Mouse (Mus musculus) urinary bladder, adult 18-20 months (tissue): ENCODE results near the gene Trappc5.
A peak's percentile ranks its signal among the peaks of the same experiment; 100 is the strongest.

ENCODE experiments used
- DNase-seq, 2 experiments: peaks; one replicate each; pipeline ENCODE4 v3.0.0; 2022; ENCODE audit warnings: low spot score in 2 of 2, mixed read lengths in 2 of 2

Gene Trappc5

DNA sequence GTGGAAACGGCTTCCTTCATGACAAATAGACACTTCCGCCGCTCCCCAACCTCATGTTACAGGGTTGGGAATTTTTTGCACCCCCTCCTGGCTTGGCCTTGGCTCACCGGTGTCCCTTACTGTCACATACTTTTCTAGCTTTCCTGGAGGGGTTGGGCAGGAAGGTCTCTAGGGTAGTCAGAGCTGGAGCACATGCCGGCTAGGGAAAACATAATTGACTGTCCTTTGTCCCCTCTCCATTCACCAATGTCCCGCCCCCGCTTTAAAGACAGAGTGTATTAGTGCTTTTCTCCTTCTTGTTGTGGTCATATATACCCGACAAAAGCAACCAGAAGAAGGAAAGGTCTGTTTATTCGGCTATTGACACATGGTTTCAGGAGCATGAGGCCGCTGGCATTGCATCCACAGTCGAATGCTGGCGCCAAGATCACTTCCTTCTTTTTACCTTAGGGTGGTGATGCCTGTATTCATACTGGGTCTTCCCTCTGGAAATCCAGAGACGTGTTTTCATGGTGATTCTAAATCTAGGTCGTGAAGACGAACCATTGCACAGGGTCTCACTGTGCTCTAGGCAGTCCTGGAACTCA lies 987 bp downstream of the Trappc5 start:
- DNase-seq, result no peak

DNA sequence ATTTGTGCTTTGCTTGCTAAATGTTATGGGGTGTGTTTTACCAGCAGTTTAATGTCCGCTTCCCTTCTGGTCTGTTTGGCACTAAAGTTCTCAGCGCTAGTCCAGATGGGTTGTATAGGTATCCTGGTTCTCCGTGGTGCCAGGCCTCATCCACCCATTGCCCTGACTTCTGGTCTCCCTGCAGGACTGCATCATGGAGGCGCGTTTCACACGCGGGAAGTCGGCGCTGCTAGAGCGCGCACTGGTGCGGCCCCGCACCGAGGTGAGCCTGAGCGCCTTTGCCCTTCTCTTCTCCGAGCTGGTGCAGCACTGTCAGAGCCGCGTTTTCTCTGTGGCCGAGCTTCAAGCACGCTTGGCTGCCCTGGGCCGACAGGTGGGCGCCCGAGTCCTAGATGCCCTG lies 2.7 kb downstream of the Trappc5 start:
- no peak for DNase-seq

DNA sequence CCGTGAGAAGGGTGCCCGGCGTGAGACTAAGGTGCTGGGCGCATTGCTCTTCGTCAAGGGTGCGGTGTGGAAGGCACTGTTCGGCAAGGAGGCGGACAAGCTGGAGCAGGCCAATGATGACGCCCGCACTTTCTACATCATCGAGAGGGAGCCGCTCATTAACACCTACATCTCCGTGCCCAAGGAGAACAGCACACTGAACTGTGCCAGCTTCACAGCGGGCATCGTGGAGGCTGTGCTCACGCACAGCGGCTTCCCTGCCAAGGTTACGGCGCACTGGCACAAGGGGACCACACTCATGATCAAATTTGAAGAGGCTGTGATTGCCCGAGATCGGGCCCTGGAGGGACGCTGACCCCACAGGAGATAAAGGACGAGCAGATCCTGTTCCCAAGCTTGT lies 3.1 kb downstream of the Trappc5 start:
- DNase-seq, result no peak

DNA sequence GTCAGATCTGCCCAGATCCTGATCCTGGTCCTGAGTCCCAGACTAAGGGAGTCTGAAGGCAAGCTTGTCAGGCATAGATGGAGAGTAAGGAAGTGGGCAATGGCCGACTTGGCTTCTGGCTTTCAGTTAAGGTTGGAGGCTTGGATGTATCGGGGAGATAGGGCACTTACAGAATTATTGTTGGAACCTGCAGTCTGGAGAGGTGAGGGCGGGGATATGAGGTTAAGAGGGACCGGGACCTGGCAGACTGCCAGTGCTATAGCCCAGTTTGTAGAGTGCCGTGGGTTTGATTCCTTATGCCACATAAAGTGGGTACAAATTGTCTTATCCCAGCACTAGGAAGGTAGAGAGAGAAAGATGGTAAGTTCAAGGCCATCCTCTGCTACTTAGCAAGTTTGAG lies 3.6 kb downstream of the Trappc5 start:
- DNase-seq, result no peak

DNA sequence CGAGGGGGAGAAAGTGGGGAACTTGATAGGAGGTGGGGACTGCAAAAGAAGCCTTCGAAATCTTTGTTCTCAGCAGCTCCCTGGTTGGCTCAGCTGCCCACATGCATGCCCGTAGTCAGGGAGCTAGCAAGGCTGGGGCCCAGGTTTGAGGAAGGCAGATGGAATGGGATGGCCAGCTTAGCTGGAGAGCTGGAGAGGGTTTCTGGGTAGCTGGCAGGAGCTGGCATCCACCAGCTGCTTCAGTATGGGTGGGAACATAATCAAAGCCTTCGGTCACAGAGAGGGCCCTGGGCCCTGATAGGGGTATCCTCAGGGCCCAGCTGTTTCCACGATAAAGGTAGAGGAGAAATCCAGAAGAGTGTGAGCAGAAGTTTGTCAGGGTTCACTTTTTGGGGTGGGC lies 6.3 kb downstream of the Trappc5 start:
- DNase-seq, result no peak

DNA sequence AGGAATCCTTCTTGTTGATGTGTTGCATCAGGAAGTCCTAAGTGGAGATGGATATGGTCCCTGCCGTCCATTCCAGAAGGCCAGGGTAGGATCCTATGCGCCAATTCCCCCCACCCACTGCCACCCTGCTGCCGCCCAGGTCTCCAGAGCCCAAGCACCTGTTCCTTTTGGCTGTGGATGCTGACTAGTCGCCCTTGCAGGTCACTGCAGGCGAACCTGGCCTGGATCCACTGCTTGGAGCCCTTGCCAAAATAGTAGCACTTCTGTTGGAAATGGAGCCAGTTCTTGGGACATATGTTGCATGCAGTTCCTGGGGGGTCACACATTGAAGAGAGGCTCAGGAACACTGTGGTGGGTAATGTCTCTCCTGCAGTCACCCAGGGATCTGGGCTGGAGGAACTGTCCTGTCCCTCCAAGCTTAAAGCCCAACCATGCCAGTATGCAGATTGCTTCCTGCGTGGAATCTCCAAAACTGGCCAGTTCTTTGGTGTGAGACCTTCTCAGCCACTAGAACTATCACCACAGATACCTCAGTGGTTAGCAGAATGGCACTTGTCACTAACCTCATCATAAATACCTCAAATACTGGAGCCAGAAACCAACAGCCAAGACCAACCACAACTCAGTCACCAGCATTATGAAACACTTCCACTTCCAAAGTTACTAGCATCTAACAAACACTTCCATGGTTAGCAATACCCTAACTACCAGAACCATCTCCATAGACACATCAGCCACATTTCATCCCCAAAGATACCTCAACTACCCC lies 7.5 kb downstream of the Trappc5 start:
- no peak for DNase-seq

DNA sequence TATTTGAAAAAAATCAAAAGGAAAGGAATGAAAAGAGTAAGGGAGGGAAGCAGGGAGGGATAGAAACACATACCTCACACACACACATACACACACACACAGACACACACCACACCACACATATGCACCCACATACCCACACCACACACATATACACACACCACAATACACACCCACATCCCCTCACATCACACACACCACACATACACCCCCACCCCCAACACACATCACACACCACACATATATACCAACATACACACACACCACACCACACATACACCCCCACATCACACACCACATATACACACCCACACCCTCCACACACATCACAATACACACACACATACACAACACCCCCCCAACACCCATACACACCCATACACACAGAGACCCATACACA lies 8.4 kb downstream of the Trappc5 start:
- DNase-seq, result no peak

DNA sequence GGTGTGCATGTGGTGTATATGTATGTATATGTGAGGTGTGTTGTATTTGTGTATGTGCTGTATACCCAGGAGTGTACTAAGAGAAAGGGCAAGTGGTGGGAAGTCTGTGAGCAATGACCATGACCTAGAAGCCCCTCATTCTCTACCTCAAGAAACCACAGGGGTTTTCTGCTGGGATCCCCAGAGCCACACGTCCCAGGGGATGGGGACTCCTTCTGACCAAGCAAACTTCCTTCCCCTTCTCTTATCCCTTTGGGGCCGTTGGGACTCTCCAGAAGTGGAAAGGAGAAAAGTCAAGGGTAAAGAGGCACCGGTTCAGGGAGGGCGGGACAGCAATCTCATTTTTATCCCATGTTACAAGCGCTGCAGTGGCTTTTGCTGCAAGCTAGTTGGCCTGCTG lies 9.3 kb downstream of the Trappc5 start:
- DNase-seq, result no peak

DNA sequence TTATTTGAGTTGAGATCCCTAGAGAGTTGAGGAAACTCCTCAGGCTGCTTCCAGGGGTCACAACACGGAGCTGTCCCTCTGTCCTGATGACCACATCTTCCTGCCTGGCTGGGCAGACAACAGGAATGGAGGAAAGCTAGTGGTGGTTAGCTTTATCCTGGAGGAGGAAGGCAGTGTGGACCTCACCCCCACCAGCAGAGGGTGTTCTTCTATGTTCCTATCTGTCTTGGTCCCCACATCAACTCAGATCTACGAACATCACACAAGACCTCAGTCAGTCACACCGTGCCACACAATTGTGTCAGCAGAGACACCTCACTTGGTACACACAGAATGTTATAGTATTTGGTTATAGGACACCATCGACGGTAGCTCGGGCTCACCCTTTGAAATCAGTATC lies 11.4 kb downstream of the Trappc5 start:
- DNase-seq, result no peak

DNA sequence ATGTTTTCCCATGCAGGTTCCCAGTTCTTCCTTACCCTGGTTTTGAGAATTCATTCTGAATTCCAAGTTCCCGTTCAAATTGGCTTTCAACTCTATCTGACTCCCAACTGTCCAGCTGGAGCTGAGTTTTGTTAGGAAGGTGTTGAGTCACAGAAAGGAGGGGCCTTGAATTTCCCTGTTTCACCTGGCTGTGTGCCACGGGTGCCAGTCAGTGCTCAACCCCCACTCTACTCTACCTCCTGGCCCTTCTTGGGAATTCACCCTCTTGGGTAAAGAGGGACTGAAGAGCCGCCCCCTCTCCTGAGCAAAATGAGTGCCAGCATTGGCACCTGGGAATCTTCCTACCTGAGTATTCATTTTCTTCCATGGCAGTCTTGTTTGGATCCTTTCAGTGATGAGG lies 14.7 kb downstream of the Trappc5 start:
- no peak for DNase-seq

DNA sequence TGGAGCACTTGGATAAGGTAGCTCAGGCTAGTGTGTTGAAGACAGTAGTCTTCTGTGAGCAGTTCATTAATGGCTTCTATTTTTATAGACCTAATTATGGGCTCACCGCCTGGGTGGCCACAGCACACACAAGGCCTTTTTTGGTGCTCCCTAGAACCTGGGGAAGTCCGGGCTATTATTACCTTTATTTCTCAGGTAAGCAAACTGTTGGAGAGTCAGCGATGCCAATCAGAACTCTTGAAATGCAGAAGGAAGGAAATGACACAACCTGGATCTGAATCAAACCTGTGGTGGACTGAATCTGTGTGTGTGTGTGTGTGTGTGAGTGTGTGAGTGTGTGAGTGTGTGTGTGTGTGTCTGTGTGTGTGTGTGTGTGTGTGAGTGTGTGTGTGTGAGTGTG lies 18.0 kb downstream of the Trappc5 start, which contains the start of gene Fcer2a:
TSS of gene Fcer2a (minus strand) at position 55 of the 400 bp plus-strand sequence.
- DNase-seq, result no peak

DNA sequence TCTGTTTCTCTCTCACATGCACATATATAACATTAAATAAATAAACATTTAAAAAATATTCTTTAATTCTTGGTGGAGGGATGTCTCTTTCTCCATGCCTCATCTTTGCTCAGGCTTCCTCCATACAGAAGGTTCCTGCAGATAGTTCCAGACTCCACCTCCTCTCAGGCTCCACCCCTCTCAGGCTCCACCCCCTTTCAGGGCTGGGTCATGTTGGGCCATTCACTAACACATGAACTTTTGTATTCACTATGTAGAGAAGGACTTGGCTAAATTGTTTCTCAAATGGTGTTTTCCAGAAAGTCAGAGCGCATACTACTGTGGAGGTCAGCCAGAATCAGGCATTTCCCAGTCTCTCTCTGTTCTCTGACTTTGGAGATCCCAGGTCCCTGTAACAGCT lies 25.4 kb downstream of the Trappc5 start:
- no peak for DNase-seq

DNA sequence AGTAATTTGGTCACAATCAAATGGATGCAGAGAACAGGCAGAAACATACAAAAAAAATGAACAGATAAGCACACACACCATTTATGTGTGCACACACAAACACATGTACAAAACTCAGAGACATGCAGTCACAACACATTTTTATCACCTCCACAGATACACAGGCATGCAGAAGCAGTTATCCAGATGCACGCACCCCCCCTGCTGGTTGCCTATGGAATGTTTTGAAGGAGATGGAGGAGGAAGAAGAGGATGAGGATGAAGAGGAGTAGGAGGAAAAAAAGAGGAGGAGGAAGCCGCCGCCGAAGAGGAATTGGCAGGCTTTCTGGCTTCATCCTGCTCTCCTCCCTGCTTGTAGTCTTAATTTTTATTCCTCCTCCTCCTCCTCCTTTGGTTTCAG lies 29.6 kb downstream of the Trappc5 start:
- DNase-seq, result no peak

DNA sequence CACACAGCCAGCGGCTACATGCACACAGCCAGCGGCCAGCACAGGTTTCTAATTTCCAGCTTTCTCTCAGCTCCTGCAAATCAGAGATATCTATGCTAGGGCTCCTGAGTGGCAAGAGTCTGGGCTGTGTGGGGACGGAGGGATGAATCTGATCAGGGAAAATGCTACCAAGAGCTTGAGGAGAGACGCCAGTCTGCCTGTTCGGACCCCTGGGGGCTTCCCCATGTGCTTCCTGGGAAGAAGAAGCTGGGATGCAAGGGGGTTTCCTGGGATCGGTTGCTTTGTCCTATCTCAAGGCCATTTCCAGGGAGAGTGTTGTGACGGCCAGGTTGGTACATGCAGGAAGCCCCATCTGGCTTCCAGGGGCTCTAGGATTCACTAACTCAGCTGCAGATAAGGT lies 31.5 kb downstream of the Trappc5 start:
- no peak for DNase-seq

DNA sequence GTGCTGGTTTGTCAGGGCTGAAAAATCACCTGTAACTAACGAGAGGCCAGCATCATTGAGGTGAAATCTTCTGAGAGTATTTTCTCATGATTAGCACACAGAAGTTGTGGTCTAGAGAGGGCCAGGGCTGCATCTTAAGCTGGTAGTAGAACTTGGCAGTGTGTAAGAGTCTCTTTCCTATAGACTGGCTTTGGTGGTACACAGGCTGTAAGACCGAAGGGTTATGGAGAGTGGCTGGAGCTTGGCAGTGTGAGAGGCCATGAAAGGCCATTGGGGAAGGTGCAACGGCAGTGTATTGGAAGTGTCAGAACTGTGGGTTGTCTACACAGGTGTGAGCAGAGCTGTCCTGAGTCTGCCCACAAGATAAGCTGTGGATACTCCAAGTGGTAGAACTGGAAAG lies 34.2 kb downstream of the Trappc5 start:
- no peak for DNase-seq

DNA sequence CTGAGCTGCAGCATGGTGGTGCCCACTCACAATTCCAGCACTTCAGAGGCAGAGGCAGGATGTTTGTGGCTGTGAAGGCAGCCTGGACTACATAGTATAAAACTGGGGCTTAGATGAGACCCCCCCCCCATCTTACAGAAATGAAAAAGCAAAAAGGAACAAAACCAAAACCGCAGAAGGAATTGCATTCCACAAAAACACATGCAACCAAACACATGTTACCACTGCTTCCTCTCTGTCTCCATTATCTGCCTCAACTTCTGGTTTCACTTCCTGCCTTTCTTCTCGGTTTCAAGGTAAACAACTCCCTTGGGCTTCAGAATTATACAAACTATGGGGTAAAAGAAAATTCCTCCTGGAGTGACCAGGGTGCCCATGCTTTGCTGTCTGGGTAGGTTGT lies 35.5 kb downstream of the Trappc5 start:
- DNase-seq, result no peak

DNA sequence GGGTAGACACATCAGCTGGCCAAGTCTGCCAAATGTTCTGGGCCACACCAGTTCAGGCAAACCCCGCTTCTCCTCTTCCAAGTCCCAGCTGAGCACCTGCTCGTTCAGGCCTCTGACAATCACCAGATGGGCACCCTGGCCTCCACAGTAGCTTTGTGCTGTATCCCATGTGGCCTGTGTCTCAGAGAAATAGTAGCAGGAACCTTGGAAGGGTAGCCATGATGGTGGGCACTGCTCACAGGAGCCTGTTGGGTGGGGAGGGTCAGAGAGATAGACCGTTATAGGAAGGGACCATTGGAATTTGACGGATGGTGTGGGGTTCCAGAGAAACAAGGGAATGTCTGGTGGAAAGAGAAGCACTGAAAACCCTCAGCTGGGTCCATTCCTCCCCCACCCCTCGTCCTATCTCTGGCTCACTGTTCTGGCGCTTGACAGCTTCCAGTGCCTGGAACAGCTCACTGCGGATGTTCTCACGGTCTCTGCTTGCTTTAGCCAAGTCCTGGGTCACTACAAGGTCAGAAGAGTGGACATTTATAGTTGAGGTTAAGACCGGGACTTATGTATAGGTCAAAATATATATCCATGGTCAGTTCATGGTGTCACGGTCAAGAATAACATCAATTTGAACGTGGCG lies 41.3 kb downstream of the Trappc5 start:
- no peak for DNase-seq

DNA sequence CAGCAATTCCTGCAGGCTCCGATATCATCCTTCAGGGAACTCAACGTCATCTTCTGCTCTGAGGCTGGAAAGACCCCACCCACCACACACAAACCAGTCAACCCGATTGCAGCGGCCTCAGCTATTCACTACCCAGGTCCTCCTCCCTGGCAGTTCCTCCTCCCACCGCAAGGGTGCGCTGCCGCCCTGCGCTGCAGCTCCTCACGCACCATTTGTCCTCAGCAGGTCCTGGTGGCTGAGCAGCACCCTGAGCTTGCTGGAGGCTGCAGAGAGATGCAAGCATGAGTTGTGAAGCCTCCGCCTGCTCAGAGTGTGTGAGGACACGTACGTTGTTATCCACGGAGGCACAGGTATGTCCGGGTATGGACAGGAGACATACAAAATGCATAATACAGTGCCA lies 42.5 kb downstream of the Trappc5 start:
- peak; percentile 35 to 56 for DNase-seq

DNA sequence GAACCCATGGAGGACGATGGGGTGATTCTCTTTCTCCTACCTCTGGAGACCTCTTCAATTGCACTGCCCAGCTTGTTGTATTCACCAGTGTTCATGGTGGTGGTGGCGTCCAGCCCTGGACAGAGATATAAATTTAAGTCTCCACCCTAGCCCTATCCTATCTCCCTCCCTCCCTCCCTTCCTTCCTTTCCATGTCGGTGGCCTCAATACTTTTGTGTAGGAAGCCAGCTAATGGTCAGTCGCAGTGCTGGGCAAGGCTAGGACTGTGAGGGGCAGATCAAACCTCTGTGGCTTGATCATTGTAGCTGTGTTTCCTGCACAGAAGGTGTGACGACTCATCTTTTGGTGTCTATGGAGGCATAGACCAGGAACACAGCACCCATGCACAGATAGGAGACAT lies 44.5 kb downstream of the Trappc5 start, which contains the start of gene Clec4g:
TSS of gene Clec4g (minus strand) at position 101 of the 400 bp plus-strand sequence.
- no peak for DNase-seq

DNA sequence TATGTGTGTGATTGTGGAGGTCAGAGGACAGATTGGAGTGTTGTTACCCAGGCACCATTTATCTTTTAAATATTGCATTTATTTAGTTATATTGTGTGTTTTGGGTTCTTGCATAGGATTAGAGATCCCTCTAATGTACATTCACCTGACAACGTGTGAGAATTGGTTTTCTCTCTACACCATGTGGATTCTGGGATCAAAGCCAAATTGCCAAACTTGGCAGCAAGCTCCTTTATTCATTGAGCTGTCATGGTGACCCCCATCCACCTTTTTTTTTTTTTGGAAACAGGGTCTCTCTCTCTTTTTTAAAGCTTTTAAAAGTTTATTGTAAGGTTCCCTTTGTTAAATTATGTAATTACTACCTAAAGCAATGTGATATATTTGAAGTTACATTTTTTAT lies 44.9 kb downstream of the Trappc5 start:
- DNase-seq, result no peak
